In genomic region chr17:80517244-80517643, GRCm38 (mm10) we compare ENCODE assay signal across 18 mouse cellular contexts. TPM values are rescaled to one million over a fixed set of nuclear protein-coding genes. Genes with fewer than 3 reads are reported as not detected.
A peak's percentile ranks its signal among the peaks of the same experiment; 100 is the strongest.
DNase-seq lines count a peak whose midpoint lies in the region; ATAC-seq and TF ChIP-seq lines count a peak whose summit lies in the region.
"Had no signal": no experiment of that assay in that cellular context is flagged by ENCODE, and none has a peak within 500 bp of the region (broad histone marks: within the 10 kb centered on the region; RNA-seq: fewer than 3 reads in every experiment).

No protein-coding gene starts in this region.

- no peaks in the 10 kb centered on the region for H3K27me3 ChIP-seq in hindbrain, embryonic 10.5 days (ENCODE audit: insufficient read depth, poor library complexity, severe bottlenecking)
- no peaks in the 10 kb centered on the region for H3K27me3 ChIP-seq in hindbrain, postnatal 0 days (ENCODE audit: insufficient read depth, low read length)
- H3K27me3 ChIP-seq: hindbrain, embryonic 15.5 days; megakaryocyte, embryonic 14.5 days had no signal

- H3K36me3 ChIP-seq in hindbrain, embryonic 10.5 days: no peaks in the 10 kb centered on the region
- H3K36me3 ChIP-seq in hindbrain, postnatal 0 days (ENCODE audit: insufficient read depth, low read length): no peaks in the 10 kb centered on the region
- H3K36me3 ChIP-seq: forebrain, embryonic 10.5 days; hindbrain, embryonic 15.5 days had no signal

- H3K4me2 ChIP-seq in hindbrain, postnatal 0 days (ENCODE audit: low read depth, low read length): no peak overlapping the region
- H3K4me2 ChIP-seq: hindbrain, embryonic 15.5 days had no signal

- no peak for ATAC-seq in hindbrain, postnatal 0 days
- peak; percentile 52 for ATAC-seq in megakaryocyte-erythroid progenitor cell, adult 5-6 weeks (replicated peaks; ENCODE audit: low FRiP score, low TSS enrichment, poor library complexity, severe bottlenecking)

- no peaks in the 10 kb centered on the region for H3K9me3 ChIP-seq in hindbrain, embryonic 10.5 days
- no peaks in the 10 kb centered on the region for H3K9me3 ChIP-seq in hindbrain, postnatal 0 days (ENCODE audit: low read length)
- H3K9me3 ChIP-seq: forebrain, embryonic 10.5 days; hindbrain, embryonic 15.5 days; megakaryocyte, embryonic 14.5 days had no signal

- peak; percentile 16 for DNase-seq in hindbrain, embryonic 10.5 days (ENCODE audit: low spot score)
- no peak for DNase-seq in hindbrain, postnatal 0 days (ENCODE audit: low spot score)
- peak; percentile 3 for DNase-seq in thymus, postnatal 4 days
- DNase-seq in thymus, postnatal 14 days: no peak
- no peak for DNase-seq in gastrocnemius, adult 2 months
- DNase-seq in left cerebral cortex, adult 9 months (ENCODE audit: low spot score in 2 of 2): no peak
- DNase-seq: adrenal gland, adult 2 months; B cell, adult 2 months; cerebellum, adult 18-20 months; gastrocnemius, postnatal 10 days; kidney, adult 18-20 months; kidney, postnatal 25 days; right cerebral cortex, postnatal 4 days; thymus, postnatal 25 days had no signal

- no peak overlapping the region for H3K4me3 ChIP-seq in hindbrain, embryonic 10.5 days
- no peak overlapping the region for H3K4me3 ChIP-seq in hindbrain, postnatal 0 days (ENCODE audit: low read length)
- H3K4me3 ChIP-seq in gastrocnemius, adult 2 months: no peak overlapping the region
- H3K4me3 ChIP-seq: forebrain, embryonic 10.5 days; hindbrain, embryonic 15.5 days; megakaryocyte, embryonic 14.5 days had no signal

- H3K27ac ChIP-seq in hindbrain, embryonic 10.5 days: no peak overlapping the region
- no peak overlapping the region for H3K27ac ChIP-seq in hindbrain, postnatal 0 days
- H3K27ac ChIP-seq in gastrocnemius, adult 2 months: no peak overlapping the region
- H3K27ac ChIP-seq: forebrain, embryonic 10.5 days; hindbrain, embryonic 15.5 days had no signal

- H3K4me1 ChIP-seq in hindbrain, embryonic 10.5 days (replicated peaks): no peaks in the 10 kb centered on the region
- H3K4me1 ChIP-seq in hindbrain, postnatal 0 days (ENCODE audit: insufficient read depth, low read length): no peaks in the 10 kb centered on the region
- H3K4me1 ChIP-seq: hindbrain, embryonic 15.5 days had no signal

- TF ChIP-seq CTCF in hindbrain, postnatal 0 days (IDR thresholded peaks at IDR 0.05; ENCODE audit: low read depth): no peak
- TF ChIP-seq CTCF in gastrocnemius, adult 2 months (IDR thresholded peaks at IDR 0.05): no peak

- intact Hi-C loops in gastrocnemius, adult 2 months (cut with DNase I): no loop called here

- no peak overlapping the region for H3K9ac ChIP-seq in hindbrain, postnatal 0 days (replicated peaks; ENCODE audit: low read length)
- H3K9ac ChIP-seq: hindbrain, embryonic 15.5 days had no signal

- WGBS in hindbrain, embryonic 10.5 days: 72% methylated on average over 9 of the region's 9 CpGs
- 76% methylated on average over 9 of the region's 9 CpGs for WGBS in hindbrain, postnatal 0 days

RNA-seq across cellular contexts. Expression of gene Sos1, which starts 37.0 kb away (rescaled TPM):
- polyA plus RNA-seq in hindbrain, embryonic 10.5 days (2016; fragmentation: Nextera tagmentation; extraction: Ambion mirVana): 3.3 and 4.3 TPM in 2 replicates
- 21.2 and 21.5 TPM in 2 replicates for total RNA-seq in hindbrain, postnatal 0 days (2014; rRNA removed)
- 6.5 and 6.8 TPM in 2 replicates for polyA plus RNA-seq in hindbrain, postnatal 0 days (2015; fragmentation: Nextera tagmentation; extraction: Ambion mirVana)
- 25.0 and 31.3 TPM in 2 replicates for total RNA-seq in megakaryocyte-erythroid progenitor cell, adult 5-6 weeks (2014; fragmentation: Nextera tagmentation)
- 16.2 and 17.4 TPM in 2 replicates for total RNA-seq in megakaryocyte-erythroid progenitor cell, adult 5-6 weeks (2017)
- 10 to 100 TPM; 14.1 to 18.2 TPM for total RNA-seq in gastrocnemius, adult 2 months (2021)

Comparison
In these comparisons a context has a peak if more than half of its experiments do, and no peak if none do; other contexts are left out.
1. DNase-seq: peak in hindbrain, embryonic 10.5 days (single experiment) and thymus, postnatal 4 days (single experiment); none in hindbrain, postnatal 0 days (single experiment), thymus, postnatal 14 days (single experiment), gastrocnemius, adult 2 months (single experiment) and left cerebral cortex, adult 9 months (0 of 2).